Mouse (Mus musculus) erythroblast, embryonic 14.5 days (primary cell): ENCODE results near the gene Rdh12.

Source experiments
- GATA1 ChIP-seq: IDR thresholded peaks from 2 replicates; pipeline ENCODE4 v1.6.1; 2012; ENCODE audit warnings: low read length, inconsistent platforms, mixed read lengths
- TAL1 ChIP-seq: IDR thresholded peaks from 3 replicates; pipeline ENCODE4 v1.6.1; 2012; ENCODE audit warnings: low read length, inconsistent platforms, mixed read lengths

- TF ChIP-seq TAL1, result no peak
- TF ChIP-seq GATA1, result no peak
Observed at GRCm38 (mm10) chr12:79242921-79243320, 34.2 kb downstream of the Rdh12 start.
